Mouse (Mus musculus) retina, adult 2 months (tissue): ENCODE data around the gene Cmtm2a.
"Not testable (repeated sequence)": the region's sequence is repeated elsewhere in the genome, so short reads cannot be mapped to it uniquely, and the experiment has no call there.

Source experiments
- DNase-seq: peaks from one replicate; pipeline ENCODE4 v3.0.0-alpha.2; 2012; ENCODE audit warnings: low read depth, low spot score

Gene Cmtm2a

GRCm38 (mm10) chr8:104293081-104293480 is at the start of gene Cmtm2a:
Gene Cmtm2a (minus strand): TSS chr8:104293181.
- DNase-seq: not testable (repeated sequence)

- DNase-seq: no peak
These were observed 49.4 kb upstream of the Cmtm2a start for GRCm38 (mm10) chr8:104342426-104342825.

- no peak for DNase-seq
These were observed 48.7 kb upstream of the Cmtm2a start for GRCm38 (mm10) chr8:104341678-104342077.

- DNase-seq: no peak
These were observed 48.2 kb upstream of the Cmtm2a start for GRCm38 (mm10) chr8:104341106-104341561.

- DNase-seq: no peak
These were observed 47.5 kb upstream of the Cmtm2a start for GRCm38 (mm10) chr8:104340233-104341105.

- DNase-seq: no peak
These were observed 46.9 kb upstream of the Cmtm2a start for GRCm38 (mm10) chr8:104339983-104340232.

GRCm38 (mm10) chr8:104339229-104339982 is 46.4 kb upstream of the Cmtm2a start, which contains the start of gene Cmtm3:
Gene Cmtm3 (plus strand): TSS chr8:104339410.
- DNase-seq: no peak

GRCm38 (mm10) chr8:104337890-104338289 is 44.9 kb upstream of the Cmtm2a start:
- DNase-seq: no peak

GRCm38 (mm10) chr8:104336806-104337205 is 43.8 kb upstream of the Cmtm2a start:
- DNase-seq: no peak

GRCm38 (mm10) chr8:104334196-104334595 is 41.2 kb upstream of the Cmtm2a start:
- DNase-seq: no peak

GRCm38 (mm10) chr8:104333786-104334185 is 40.8 kb upstream of the Cmtm2a start:
- DNase-seq: no peak

- DNase-seq: no peak
These were observed 40.0 kb upstream of the Cmtm2a start for GRCm38 (mm10) chr8:104332665-104333631.

GRCm38 (mm10) chr8:104321930-104322329 is 28.9 kb upstream of the Cmtm2a start, which contains the start of gene Cmtm2b:
Gene Cmtm2b (plus strand): TSS chr8:104322230.
- not testable (repeated sequence) for DNase-seq

GRCm38 (mm10) chr8:104321267-104321666 is 28.3 kb upstream of the Cmtm2a start, which contains the start of gene Gm11020:
Gene Gm11020 (plus strand): TSS chr8:104321567.
- DNase-seq: not testable (repeated sequence)

- DNase-seq: no peak
These were observed 20.3 kb upstream of the Cmtm2a start for GRCm38 (mm10) chr8:104313311-104313710.

- not testable (repeated sequence) for DNase-seq
These were observed 19.0 kb upstream of the Cmtm2a start for GRCm38 (mm10) chr8:104312023-104312422.

- not testable (repeated sequence) for DNase-seq
These were observed 16.6 kb upstream of the Cmtm2a start, which contains the start of the genes Gm45711 and Cmtm1 for GRCm38 (mm10) chr8:104309441-104310155. Gene Gm45711 (minus strand): TSS chr8:104310081. Gene Cmtm1 (minus strand): TSS chr8:104310145.

- not testable (repeated sequence) for DNase-seq
These were observed 15.4 kb upstream of the Cmtm2a start for GRCm38 (mm10) chr8:104308341-104308740.

- DNase-seq: no peak
These were observed 12.0 kb upstream of the Cmtm2a start for GRCm38 (mm10) chr8:104304962-104305361.

GRCm38 (mm10) chr8:104302536-104302935 is 9.6 kb upstream of the Cmtm2a start:
- DNase-seq: not testable (repeated sequence)
